Mouse (Mus musculus): Measurements from ENCODE around the gene Izumo2. TPM values are rescaled to one million over a fixed set of nuclear protein-coding genes. Genes with fewer than 3 reads are reported as not detected.

Izumo2 gene
- total and polyA plus RNA-seq, 3 experiments, result not detected

DNA sequence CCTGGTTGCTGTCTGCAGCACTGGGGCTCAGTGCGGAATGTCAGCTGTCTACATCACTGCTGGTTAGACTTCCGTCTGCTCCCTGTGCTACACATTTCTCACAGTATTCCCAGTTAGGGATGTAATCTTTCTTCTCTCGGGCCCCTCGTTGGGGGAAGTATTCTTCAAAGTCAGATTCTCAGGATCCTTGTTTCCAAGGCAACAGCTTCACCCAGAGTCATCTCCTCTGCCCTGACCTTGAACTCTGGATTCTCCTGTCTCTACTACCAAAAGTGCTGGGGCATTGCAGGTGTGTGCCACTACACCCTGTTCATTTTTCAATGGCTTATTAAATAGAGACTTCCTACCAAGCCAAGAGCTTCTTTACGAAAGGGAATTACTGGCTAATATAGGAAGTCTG lies 18.6 kb downstream of the Izumo2 start:
- no peak overlapping the region for H3K27ac ChIP-seq (ENCODE audit: insufficient read depth, low read depth)
- H3K36me3 ChIP-seq (replicated peaks in 1 of 2; ENCODE audit: control insufficient read depth in 1 of 2, insufficient read depth in 1 of 2, low read length in 1 of 2), result peaks cover 3 to 20% of the 10 kb centered on the region in 2 experiments
- peaks cover 4 to 9% of the 10 kb centered on the region in 2 experiments for H3K4me1 ChIP-seq (ENCODE audit: control insufficient read depth in 1 of 2, insufficient read depth in 2 of 2)
- no peak for DNase-seq (ENCODE audit: extremely low read depth)
- no peaks in the 10 kb centered on the region for H3K27me3 ChIP-seq (replicated peaks)
- in situ Hi-C loops (cut with MboI; ENCODE audit: low pct_ligation_motif_present, low pct_unique_long_range_greater_than_20kb, low sequenced_read_pairs) (no loop called here), dilution Hi-C loops (cut with MboI; ENCODE audit: extremely low pct_ligation_motif_present, extremely low pct_unique_long_range_greater_than_20kb, low sequenced_read_pairs) (no loop called here)
- TF ChIP-seq ELF1 (IDR thresholded peaks at IDR 0.05; ENCODE audit: low read depth, low read length), result no peak
- TF ChIP-seq JUN (IDR thresholded peaks at IDR 0.05; ENCODE audit: insufficient read depth, low read depth, low read length), result no peak
- TF ChIP-seq MAFK (IDR thresholded peaks at IDR 0.05; ENCODE audit: insufficient replicate concordance, low read length), result no peak
- no peak for TF ChIP-seq IRF4 (IDR thresholded peaks at IDR 0.05; ENCODE audit: low read depth, low read length)
- TF ChIP-seq NELFE (IDR thresholded peaks at IDR 0.05; ENCODE audit: low read depth, low read length), result no peak
- no peak for TF ChIP-seq EP300 (IDR thresholded peaks at IDR 0.05; ENCODE audit: low read length)
- TF ChIP-seq TCF12 (IDR thresholded peaks at IDR 0.05; ENCODE audit: low read depth, low read length), result no peak
- TF ChIP-seq SMC3 (IDR thresholded peaks at IDR 0.05; ENCODE audit: low read depth, low read length), result no peak
- TF ChIP-seq MXI1 (IDR thresholded peaks at IDR 0.05; ENCODE audit: low read depth, low read length), result no peak
- no peak overlapping the region for H3K4me3 ChIP-seq (replicated peaks in 1 of 3; ENCODE audit: low read depth in 2 of 3, low read length in 2 of 3, poor library complexity in 1 of 3)
- no peak overlapping the region for H3K9ac ChIP-seq (ENCODE audit: insufficient read depth, low read depth)
- no peaks in the 10 kb centered on the region for H3K79me2 ChIP-seq (replicated peaks; ENCODE audit: control insufficient read depth, extremely low read depth, insufficient read depth, poor library complexity, severe bottlenecking)
- no peak overlapping the region for H3K4me2 ChIP-seq (ENCODE audit: insufficient read depth, low read depth, poor library complexity, severe bottlenecking)
- peaks cover 11% of the 10 kb centered on the region for H3K9me3 ChIP-seq (replicated peaks; ENCODE audit: low read length)

DNA sequence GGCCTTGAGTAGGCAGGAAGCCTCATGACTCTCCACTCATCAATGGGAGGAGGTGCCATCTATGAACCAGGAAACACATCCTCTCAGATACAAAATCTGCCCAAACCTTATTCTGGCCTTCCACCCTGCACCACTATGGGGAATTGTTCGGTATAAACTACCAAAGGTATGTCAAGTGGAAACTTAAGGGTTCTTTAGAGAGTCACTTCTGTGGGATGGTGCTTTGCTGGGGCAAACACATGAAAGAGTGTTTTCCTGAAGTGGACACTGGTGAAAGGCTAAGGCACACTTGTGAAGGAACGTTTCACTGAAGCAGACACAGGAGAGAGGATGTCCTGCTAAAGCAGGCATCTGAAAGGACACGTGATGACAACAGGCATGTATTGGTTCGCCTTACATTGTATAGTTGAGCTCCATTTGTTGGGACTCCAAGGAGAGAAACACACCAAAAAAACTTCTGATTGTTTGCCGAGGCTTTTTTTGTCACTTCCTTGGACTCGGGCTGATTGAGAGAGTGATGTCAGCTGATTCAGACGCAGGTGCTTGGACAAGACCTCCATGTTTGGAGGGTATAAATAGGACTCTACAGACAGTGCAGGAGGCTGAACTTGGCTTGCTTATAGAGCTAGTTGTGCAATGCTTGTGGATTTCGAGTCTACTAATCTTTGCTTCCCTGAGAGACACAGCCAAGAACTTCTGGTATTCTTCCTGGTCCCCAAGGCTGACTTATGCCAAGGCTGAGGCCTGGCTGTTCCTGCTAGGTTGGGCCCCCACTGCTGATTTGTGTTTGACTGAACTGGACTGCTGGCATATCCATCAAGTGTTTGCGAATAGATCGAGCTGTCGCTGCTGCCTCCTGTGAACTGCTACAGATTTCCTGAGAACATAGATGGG lies 19.8 kb downstream of the Izumo2 start:
- Histone ChIP-seq H3K36me3 (replicated peaks in 1 of 2; ENCODE audit: control insufficient read depth in 1 of 2, insufficient read depth in 1 of 2, low read length in 1 of 2) (peaks cover 14 to 32% of the 10 kb centered on the region in 2 experiments), H3K27ac (ENCODE audit: insufficient read depth, low read depth) (no peak overlapping the region), H3K9ac (ENCODE audit: insufficient read depth, low read depth) (no peak overlapping the region), H3K4me2 (ENCODE audit: insufficient read depth, low read depth, poor library complexity, severe bottlenecking) (no peak overlapping the region), H3K4me1 (ENCODE audit: control insufficient read depth in 1 of 2, insufficient read depth in 2 of 2) (peaks cover 4 to 9% of the 10 kb centered on the region in 2 experiments), H3K79me2 (replicated peaks; ENCODE audit: control insufficient read depth, extremely low read depth, insufficient read depth, poor library complexity, severe bottlenecking) (no peaks in the 10 kb centered on the region), H3K27me3 (replicated peaks) (no peaks in the 10 kb centered on the region), H3K4me3 (replicated peaks in 1 of 3; ENCODE audit: low read depth in 2 of 3, low read length in 2 of 3, poor library complexity in 1 of 3) (no peak overlapping the region), H3K9me3 (replicated peaks; ENCODE audit: low read length) (peaks cover 13% of the 10 kb centered on the region)
- in situ Hi-C loops (cut with MboI; ENCODE audit: low pct_ligation_motif_present, low pct_unique_long_range_greater_than_20kb, low sequenced_read_pairs) (no loop called here), dilution Hi-C loops (cut with MboI; ENCODE audit: extremely low pct_ligation_motif_present, extremely low pct_unique_long_range_greater_than_20kb, low sequenced_read_pairs) (no loop called here)
- no peak for DNase-seq (ENCODE audit: extremely low read depth)
- no peak for TF ChIP-seq NELFE (IDR thresholded peaks at IDR 0.05; ENCODE audit: low read depth, low read length)
- TF ChIP-seq HCFC1 (IDR thresholded peaks at IDR 0.05; ENCODE audit: low read depth, low read length), result no peak
- no peak for TF ChIP-seq UBTF (IDR thresholded peaks at IDR 0.05; ENCODE audit: low read depth, low read length)
- no peak for TF ChIP-seq JUN (IDR thresholded peaks at IDR 0.05; ENCODE audit: insufficient read depth, low read depth, low read length)
- no peak for TF ChIP-seq KAT2A (IDR thresholded peaks at IDR 0.05; ENCODE audit: insufficient replicate concordance, low read length)
- no peak for TF ChIP-seq POLR2A (IDR thresholded peaks at IDR 0.05; ENCODE audit: low read depth, low read length)
- no peak for TF ChIP-seq BHLHE40 (IDR thresholded peaks at IDR 0.05; ENCODE audit: low read depth, low read length)
- no peak for TF ChIP-seq ZNF384 (IDR thresholded peaks at IDR 0.05; ENCODE audit: low read depth, low read length)
- TF ChIP-seq RCOR1 (conservative IDR thresholded peaks at IDR 0.05; ENCODE audit: low read depth, low read length), result no peak
- no peak for TF ChIP-seq IRF4 (IDR thresholded peaks at IDR 0.05; ENCODE audit: low read depth, low read length)
- no peak for TF ChIP-seq CHD2 (IDR thresholded peaks at IDR 0.05; ENCODE audit: low read length)
- TF ChIP-seq NRF1 (IDR thresholded peaks at IDR 0.05; ENCODE audit: low read depth, low read length), result no peak
- no peak for TF ChIP-seq ZKSCAN1 (IDR thresholded peaks at IDR 0.05; ENCODE audit: borderline replicate concordance, low read depth, low read length)
- no peak for TF ChIP-seq ZMIZ1 (IDR thresholded peaks at IDR 0.05; ENCODE audit: low read depth, low read length)
- TF ChIP-seq ZC3H11A (IDR thresholded peaks at IDR 0.05; ENCODE audit: low read depth, low read length), result no peak
- no peak for TF ChIP-seq GABPA (IDR thresholded peaks at IDR 0.05; ENCODE audit: insufficient replicate concordance, low read depth, low read length)
- TF ChIP-seq PAX5 (IDR thresholded peaks at IDR 0.05; ENCODE audit: low read length), result no peak
